Mouse (Mus musculus): Measurements from ENCODE around the gene Dnmbp.

Dnmbp gene

DNA sequence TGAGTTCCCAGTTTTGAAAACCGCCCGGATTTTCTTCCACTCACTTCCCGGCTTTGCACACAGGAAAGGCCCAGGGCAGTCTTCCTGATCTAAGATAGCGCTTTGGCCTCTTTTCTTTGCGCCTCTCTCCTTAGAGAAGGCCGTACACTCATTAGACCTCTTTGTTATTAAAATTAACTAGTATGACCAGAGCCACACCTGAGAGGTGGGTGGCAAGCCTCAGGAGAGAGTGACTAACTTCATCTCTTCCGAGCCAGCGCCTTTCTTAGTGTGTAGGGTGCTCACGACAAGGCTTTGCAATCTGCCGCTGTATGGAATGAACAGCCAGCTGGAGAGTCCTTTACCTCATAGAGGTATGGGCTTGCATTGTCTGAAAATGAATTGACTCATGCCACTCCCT lies 136.1 kb downstream of the Dnmbp start:
- no peak for DNase-seq (ENCODE audit: low read depth, low spot score)

DNA sequence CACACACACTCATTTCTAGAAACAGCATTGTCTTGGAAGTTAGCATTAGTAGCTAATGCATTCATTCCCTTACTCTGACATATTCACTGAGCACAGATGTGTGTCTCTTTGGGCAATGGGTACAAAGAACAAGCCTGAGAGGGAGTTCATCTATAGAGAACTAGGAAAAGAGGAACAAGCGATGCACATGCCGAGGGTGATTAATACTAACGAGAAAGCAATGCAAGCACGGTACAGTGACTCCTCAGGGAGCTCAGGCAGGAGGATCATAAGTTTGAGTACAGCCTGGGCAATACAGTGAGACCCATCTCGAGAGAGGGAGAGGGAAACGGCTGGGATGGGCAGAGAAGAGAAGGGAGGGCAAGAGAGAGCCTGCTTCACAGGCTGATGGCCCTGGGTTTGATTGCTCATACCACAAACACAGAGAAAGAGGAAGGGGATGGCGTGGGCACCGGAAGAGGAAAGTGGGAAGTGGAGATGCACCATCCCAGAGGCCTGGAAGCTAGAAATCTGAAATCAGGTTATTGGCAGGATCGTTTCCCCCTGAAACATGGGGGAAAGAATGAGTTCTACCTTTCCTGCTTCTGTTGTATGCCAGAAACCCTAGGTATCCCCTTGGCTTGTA lies 138.5 kb downstream of the Dnmbp start:
- DNase-seq (ENCODE audit: low read depth, low spot score), result no peak

DNA sequence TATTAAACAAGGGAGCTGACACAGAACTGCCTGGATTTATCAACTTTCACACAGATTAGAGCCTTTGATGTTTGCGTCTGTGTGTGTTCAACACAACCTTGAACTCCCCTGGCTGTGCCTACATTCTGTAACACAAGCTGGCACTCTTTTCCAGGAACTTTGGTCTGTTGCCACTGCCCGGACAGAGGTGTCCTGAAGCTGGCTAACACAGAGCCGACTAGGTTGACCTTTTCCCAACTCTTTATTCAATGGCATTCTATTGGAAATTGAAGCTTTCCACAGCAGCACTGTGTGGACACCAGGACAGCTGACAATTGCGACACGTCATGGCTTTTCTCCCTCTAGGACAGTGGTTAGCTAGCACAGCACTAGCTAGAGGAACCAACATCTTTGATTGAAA lies 142.8 kb downstream of the Dnmbp start:
- no peak for DNase-seq (ENCODE audit: low read depth, low spot score)
